Mouse (Mus musculus): ENCODE measurements at regions not wholly inside any gene's neighbourhood (a gene's known extent, or its start where the extent isn't known, plus 50 kb on each side); places are given as distances from the start of the nearest gene placed in this dataset.
"Not testable (repeated sequence)": the region's sequence is repeated elsewhere in the genome, so short reads cannot be mapped to it uniquely, and the experiment has no call there.

- not testable (repeated sequence) for H3K4me3 ChIP-seq (ENCODE audit: low read length); H3K4me2 ChIP-seq (ENCODE audit: low read depth, low read length); H3K4me1 ChIP-seq (ENCODE audit: control insufficient read depth, insufficient read depth, low read length); H3K27me3 ChIP-seq (replicated peaks; ENCODE audit: control insufficient read depth, insufficient read depth, low read length); H3K9ac ChIP-seq (ENCODE audit: low read depth, low read length); H3K27ac ChIP-seq (ENCODE audit: low read length); ATAC-seq; H3K36me3 ChIP-seq (ENCODE audit: control insufficient read depth, insufficient read depth, low read length); H3K9me3 ChIP-seq (ENCODE audit: control insufficient read depth, low read length)
- WGBS = 59% methylated on average over 6 of the region's 20 CpGs
Measured at GRCm38 (mm10) chr14:52862491-52862890, 366.9 kb upstream of the Olfr1507 start.

GRCm38 (mm10) chr14:52855339-52855738, 359.8 kb upstream of the Olfr1507 start:
- H3K27ac ChIP-seq (ENCODE audit: low read length); H3K9ac ChIP-seq (ENCODE audit: low read depth, low read length); ATAC-seq; H3K36me3 ChIP-seq (ENCODE audit: control insufficient read depth, insufficient read depth, low read length); H3K4me3 ChIP-seq (ENCODE audit: low read length); H3K27me3 ChIP-seq (replicated peaks; ENCODE audit: control insufficient read depth, insufficient read depth, low read length); H3K4me2 ChIP-seq (ENCODE audit: low read depth, low read length); H3K9me3 ChIP-seq (ENCODE audit: control insufficient read depth, low read length); H3K4me1 ChIP-seq (ENCODE audit: control insufficient read depth, insufficient read depth, low read length): not testable (repeated sequence)
- WGBS = no CpG with 5 or more reads among the region's 2 CpGs

GRCm38 (mm10) chr14:52853598-52853997, 358.0 kb upstream of the Olfr1507 start:
- ATAC-seq; H3K36me3 ChIP-seq (ENCODE audit: control insufficient read depth, insufficient read depth, low read length); H3K4me1 ChIP-seq (ENCODE audit: control insufficient read depth, insufficient read depth, low read length); H3K9me3 ChIP-seq (ENCODE audit: control insufficient read depth, low read length); H3K4me3 ChIP-seq (ENCODE audit: low read length); H3K9ac ChIP-seq (ENCODE audit: low read depth, low read length); H3K27ac ChIP-seq (ENCODE audit: low read length); H3K4me2 ChIP-seq (ENCODE audit: low read depth, low read length); H3K27me3 ChIP-seq (replicated peaks; ENCODE audit: control insufficient read depth, insufficient read depth, low read length): not testable (repeated sequence)

- H3K4me2 ChIP-seq (ENCODE audit: low read depth, low read length); H3K27me3 ChIP-seq (replicated peaks; ENCODE audit: control insufficient read depth, insufficient read depth, low read length); H3K9me3 ChIP-seq (ENCODE audit: control insufficient read depth, low read length); H3K4me3 ChIP-seq (ENCODE audit: low read length); H3K36me3 ChIP-seq (ENCODE audit: control insufficient read depth, insufficient read depth, low read length); ATAC-seq; H3K4me1 ChIP-seq (ENCODE audit: control insufficient read depth, insufficient read depth, low read length); H3K9ac ChIP-seq (ENCODE audit: low read depth, low read length); H3K27ac ChIP-seq (ENCODE audit: low read length): not testable (repeated sequence)
- WGBS = no CpG with 5 or more reads among the region's 2 CpGs
Measured at GRCm38 (mm10) chr14:52847970-52848369, 352.4 kb upstream of the Olfr1507 start.

GRCm38 (mm10) chr14:52824005-52824404, 328.5 kb upstream of the Olfr1507 start:
- not testable (repeated sequence) for H3K4me3 ChIP-seq (ENCODE audit: low read length); H3K36me3 ChIP-seq (ENCODE audit: control insufficient read depth, insufficient read depth, low read length); H3K4me1 ChIP-seq (ENCODE audit: control insufficient read depth, insufficient read depth, low read length); H3K9ac ChIP-seq (ENCODE audit: low read depth, low read length); ATAC-seq; H3K9me3 ChIP-seq (ENCODE audit: control insufficient read depth, low read length); H3K27me3 ChIP-seq (replicated peaks; ENCODE audit: control insufficient read depth, insufficient read depth, low read length); H3K4me2 ChIP-seq (ENCODE audit: low read depth, low read length); H3K27ac ChIP-seq (ENCODE audit: low read length)
- no CpG with 5 or more reads among the region's 1 CpGs for WGBS

- H3K27me3 ChIP-seq (replicated peaks; ENCODE audit: control insufficient read depth, insufficient read depth, low read length); H3K9ac ChIP-seq (ENCODE audit: low read depth, low read length); H3K27ac ChIP-seq (ENCODE audit: low read length); H3K36me3 ChIP-seq (ENCODE audit: control insufficient read depth, insufficient read depth, low read length); H3K4me1 ChIP-seq (ENCODE audit: control insufficient read depth, insufficient read depth, low read length); ATAC-seq; H3K4me3 ChIP-seq (ENCODE audit: low read length); H3K9me3 ChIP-seq (ENCODE audit: control insufficient read depth, low read length); H3K4me2 ChIP-seq (ENCODE audit: low read depth, low read length): not testable (repeated sequence)
- WGBS = no CpG with 5 or more reads among the region's 4 CpGs
Measured at GRCm38 (mm10) chr14:52821617-52822016, 326.1 kb upstream of the Olfr1507 start.

GRCm38 (mm10) chr14:52811128-52811415, 315.5 kb upstream of the Olfr1507 start:
- not testable (repeated sequence) for H3K36me3 ChIP-seq (ENCODE audit: control insufficient read depth, insufficient read depth, low read length); H3K4me1 ChIP-seq (ENCODE audit: control insufficient read depth, insufficient read depth, low read length); H3K4me2 ChIP-seq (ENCODE audit: low read depth, low read length); H3K27me3 ChIP-seq (replicated peaks; ENCODE audit: control insufficient read depth, insufficient read depth, low read length); ATAC-seq; H3K27ac ChIP-seq (ENCODE audit: low read length); H3K9ac ChIP-seq (ENCODE audit: low read depth, low read length); H3K4me3 ChIP-seq (ENCODE audit: low read length); H3K9me3 ChIP-seq (ENCODE audit: control insufficient read depth, low read length)
- 95% methylated on average over 3 of the region's 5 CpGs for WGBS

GRCm38 (mm10) chr14:52810275-52811127, 315.0 kb upstream of the Olfr1507 start:
- H3K27me3 ChIP-seq (replicated peaks; ENCODE audit: control insufficient read depth, insufficient read depth, low read length); H3K4me3 ChIP-seq (ENCODE audit: low read length); H3K27ac ChIP-seq (ENCODE audit: low read length); H3K4me2 ChIP-seq (ENCODE audit: low read depth, low read length); H3K4me1 ChIP-seq (ENCODE audit: control insufficient read depth, insufficient read depth, low read length); H3K9me3 ChIP-seq (ENCODE audit: control insufficient read depth, low read length); H3K9ac ChIP-seq (ENCODE audit: low read depth, low read length); H3K36me3 ChIP-seq (ENCODE audit: control insufficient read depth, insufficient read depth, low read length); ATAC-seq: not testable (repeated sequence)
- 67% methylated on average over 8 of the region's 8 CpGs for WGBS

- WGBS = 75% methylated on average over 2 of the region's 2 CpGs
- not testable (repeated sequence) for H3K4me1 ChIP-seq (ENCODE audit: control insufficient read depth, insufficient read depth, low read length); H3K27ac ChIP-seq (ENCODE audit: low read length); H3K9ac ChIP-seq (ENCODE audit: low read depth, low read length); ATAC-seq; H3K4me3 ChIP-seq (ENCODE audit: low read length); H3K27me3 ChIP-seq (replicated peaks; ENCODE audit: control insufficient read depth, insufficient read depth, low read length); H3K36me3 ChIP-seq (ENCODE audit: control insufficient read depth, insufficient read depth, low read length); H3K9me3 ChIP-seq (ENCODE audit: control insufficient read depth, low read length); H3K4me2 ChIP-seq (ENCODE audit: low read depth, low read length)
Measured at GRCm38 (mm10) chr14:52801705-52802104, 306.2 kb upstream of the Olfr1507 start.

GRCm38 (mm10) chr14:52792600-52792999, 297.1 kb upstream of the Olfr1507 start:
- H3K27me3 ChIP-seq (replicated peaks; ENCODE audit: control insufficient read depth, insufficient read depth, low read length); ATAC-seq; H3K9ac ChIP-seq (ENCODE audit: low read depth, low read length); H3K36me3 ChIP-seq (ENCODE audit: control insufficient read depth, insufficient read depth, low read length); H3K27ac ChIP-seq (ENCODE audit: low read length); H3K4me3 ChIP-seq (ENCODE audit: low read length); H3K9me3 ChIP-seq (ENCODE audit: control insufficient read depth, low read length); H3K4me1 ChIP-seq (ENCODE audit: control insufficient read depth, insufficient read depth, low read length); H3K4me2 ChIP-seq (ENCODE audit: low read depth, low read length): not testable (repeated sequence)
- 86% methylated on average over 7 of the region's 9 CpGs for WGBS
